In the genomic region with DNA sequence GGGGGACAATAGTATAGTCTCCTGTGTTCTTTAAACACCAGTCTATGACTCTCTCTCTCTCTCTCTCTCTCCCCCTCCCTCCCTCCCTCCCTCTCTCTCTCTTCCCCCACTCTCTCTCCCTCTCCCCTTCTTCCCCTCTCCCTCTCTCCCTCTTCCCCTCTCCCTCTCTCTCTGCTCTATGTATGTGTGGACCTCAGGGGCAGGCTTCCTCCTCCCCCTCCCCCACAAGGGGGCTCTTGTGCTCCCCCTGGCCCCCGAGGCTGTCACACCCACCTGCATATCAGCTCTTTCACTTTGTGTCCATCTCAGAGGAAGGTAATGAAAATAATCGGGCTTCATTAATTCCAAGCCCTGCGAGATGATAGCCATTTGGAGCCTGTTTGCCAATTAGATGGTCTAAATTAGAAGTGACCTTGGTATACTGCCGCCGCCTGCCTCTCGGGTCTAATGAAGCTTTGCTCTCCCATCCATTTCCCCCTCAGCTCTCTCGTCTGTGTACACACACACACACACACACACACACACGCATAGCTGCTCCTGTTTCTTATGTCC, we compare ENCODE assay signal across 24 mouse cellular contexts.
DNase-seq lines count a peak whose midpoint lies in the region; ATAC-seq lines count a peak whose summit lies in the region.
"Had no signal": no experiment of that assay in that cellular context is flagged by ENCODE, and none has a peak within 500 bp of the region (broad histone marks: within the 10 kb centered on the region; RNA-seq: fewer than 3 reads in every experiment).

No protein-coding gene starts in this region.

- no peak overlapping the region for H3K4me2 ChIP-seq in neural tube, embryonic 13.5 days
- H3K4me2 ChIP-seq in forebrain, embryonic 15.5 days (replicated peaks) = no peak overlapping the region
- no peak overlapping the region for H3K4me2 ChIP-seq in midbrain, embryonic 12.5 days (replicated peaks)
- H3K4me2 ChIP-seq: embryonic facial prominence, embryonic 15.5 days; heart, embryonic 11.5 days; limb, embryonic 15.5 days; neural tube, embryonic 12.5 days had no signal

- no peak overlapping the region for H3K4me3 ChIP-seq in neural tube, embryonic 13.5 days
- no peak overlapping the region for H3K4me3 ChIP-seq in forebrain, embryonic 15.5 days
- H3K4me3 ChIP-seq in midbrain, embryonic 12.5 days = no peak overlapping the region
- H3K4me3 ChIP-seq: embryonic facial prominence, embryonic 15.5 days; layer of hippocampus, adult 2 months; limb, embryonic 15.5 days; neural tube, embryonic 12.5 days had no signal

- ATAC-seq in neural tube, embryonic 13.5 days (ENCODE audit: low read depth) = peak; percentile 60
- ATAC-seq in forebrain, embryonic 15.5 days (replicated peaks) = no peak
- no peak for ATAC-seq in midbrain, embryonic 12.5 days (ENCODE audit: low FRiP score, low read depth)
- ATAC-seq: inflammation-experienced regulatory T-cells, adult 6 months; lung, postnatal 0 days; Patski had no signal

- no peaks in the 10 kb centered on the region for H3K27me3 ChIP-seq in neural tube, embryonic 13.5 days
- H3K27me3 ChIP-seq in forebrain, embryonic 15.5 days = no peaks in the 10 kb centered on the region
- H3K27me3 ChIP-seq in midbrain, embryonic 12.5 days = no peaks in the 10 kb centered on the region
- H3K27me3 ChIP-seq: embryonic facial prominence, embryonic 15.5 days; limb, embryonic 15.5 days; neural tube, embryonic 12.5 days; Patski had no signal

- no peak overlapping the region for H3K9ac ChIP-seq in neural tube, embryonic 13.5 days
- no peak overlapping the region for H3K9ac ChIP-seq in forebrain, embryonic 15.5 days (replicated peaks)
- no peak overlapping the region for H3K9ac ChIP-seq in midbrain, embryonic 12.5 days (replicated peaks)
- H3K9ac ChIP-seq: embryonic facial prominence, embryonic 15.5 days; limb, embryonic 15.5 days; neural tube, embryonic 12.5 days had no signal

- peaks cover 40% of the 10 kb centered on the region for H3K4me1 ChIP-seq in neural tube, embryonic 13.5 days (replicated peaks)
- H3K4me1 ChIP-seq in forebrain, embryonic 15.5 days = peaks cover 33% of the 10 kb centered on the region
- peaks cover 33% of the 10 kb centered on the region for H3K4me1 ChIP-seq in midbrain, embryonic 12.5 days

- no peak for DNase-seq in neural tube, embryonic 10.5 days (ENCODE audit: extremely low spot score, low spot score)
- DNase-seq in right cerebral cortex, adult 2 months (ENCODE audit: low spot score in 2 of 2) = no peak
- DNase-seq in cerebellum, adult 11-12 months = no peak
- DNase-seq in urinary bladder, adult 18-20 months (ENCODE audit: low spot score in 2 of 2) = no peak
- DNase-seq: adrenal gland, postnatal 14 days; cerebellum, adult 11 months; cerebellum, postnatal 25 days; embryo, embryonic 11 days; heart, postnatal 14 days; kidney, adult 2 months; kidney, postnatal 10 days; layer of hippocampus, postnatal 36 days; right cerebral cortex, postnatal 25 days had no signal

- 0 out of 2 replicates have a peak overlapping the region, but pooled peaks have one; percentile 33 for H3K27ac ChIP-seq in neural tube, embryonic 13.5 days (replicated peaks)
- peak overlapping the region; percentile 61 for H3K27ac ChIP-seq in forebrain, embryonic 15.5 days (replicated peaks)
- peak overlapping the region; percentile 70 for H3K27ac ChIP-seq in midbrain, embryonic 12.5 days (replicated peaks)
- H3K27ac ChIP-seq: embryonic facial prominence, embryonic 15.5 days; layer of hippocampus, adult 2 months; limb, embryonic 15.5 days; neural tube, embryonic 12.5 days had no signal

- peaks cover 11% of the 10 kb centered on the region for H3K9me3 ChIP-seq in neural tube, embryonic 13.5 days
- H3K9me3 ChIP-seq in forebrain, embryonic 15.5 days = no peaks in the 10 kb centered on the region
- H3K9me3 ChIP-seq in midbrain, embryonic 12.5 days = 0 out of 2 replicates have a peak, but pooled peaks cover 3% of the 10 kb centered on the region
- H3K9me3 ChIP-seq: embryonic facial prominence, embryonic 15.5 days; limb, embryonic 15.5 days; neural tube, embryonic 12.5 days had no signal

- WGBS in neural tube, embryonic 13.5 days = 50% methylated on average over 8 of the region's 8 CpGs
- WGBS in forebrain, embryonic 15.5 days = 47% methylated on average over 8 of the region's 8 CpGs
- 74% methylated on average over 8 of the region's 8 CpGs for WGBS in midbrain, embryonic 12.5 days

- peaks cover 50% of the 10 kb centered on the region for H3K36me3 ChIP-seq in neural tube, embryonic 13.5 days
- no peaks in the 10 kb centered on the region for H3K36me3 ChIP-seq in forebrain, embryonic 15.5 days
- peaks cover 58% of the 10 kb centered on the region for H3K36me3 ChIP-seq in midbrain, embryonic 12.5 days
